Mouse (Mus musculus): ENCODE data around the gene Creld2.
A peak's percentile ranks its signal among the peaks of the same experiment; 100 is the strongest.

Creld2 gene

DNA sequence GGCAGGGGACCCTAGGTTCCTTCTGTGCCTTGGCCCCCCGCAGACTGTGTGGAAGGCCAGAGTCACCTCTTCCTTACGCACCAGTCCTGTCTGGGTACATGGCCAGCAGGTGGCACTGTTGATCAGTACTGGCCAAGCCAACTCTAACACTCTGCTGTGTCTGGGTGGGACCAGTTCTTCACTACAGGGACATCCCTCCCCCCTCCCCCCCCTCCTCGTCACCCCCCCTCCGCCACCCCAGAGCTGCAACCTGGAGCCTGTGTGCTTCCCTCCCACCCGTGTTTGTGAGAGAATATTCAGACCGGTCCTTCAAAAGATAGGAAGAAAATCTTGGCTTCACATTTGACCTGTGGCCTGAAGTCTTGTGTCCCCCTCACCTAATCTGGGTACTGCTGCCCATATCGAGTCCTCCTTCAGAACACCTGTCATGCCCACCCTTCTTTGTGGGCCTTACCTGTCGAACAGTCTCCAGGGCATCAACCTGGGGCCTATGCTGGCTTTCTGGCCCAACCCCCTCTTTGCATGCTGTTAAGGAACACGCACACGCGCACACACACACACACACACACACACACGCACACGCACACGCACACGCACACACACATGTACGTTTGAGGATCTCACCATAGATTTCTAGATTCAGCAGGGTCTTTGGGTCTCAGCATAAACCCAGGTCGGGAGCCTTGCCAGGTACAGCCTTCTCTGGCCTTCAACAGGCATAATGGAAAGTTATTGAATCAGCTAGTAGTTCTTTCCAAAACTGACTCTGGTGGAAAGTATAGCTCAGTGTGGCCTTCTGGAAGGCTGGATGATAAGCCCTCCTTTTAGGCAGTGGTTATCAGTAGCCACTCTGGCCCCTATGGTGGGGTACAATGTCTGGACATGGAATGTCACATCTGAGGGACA lies 9.6 kb downstream of the Creld2 start:
- DNase-seq (ENCODE audit: low spot score in 2 of 2), result peak; percentile 84 to 90

DNA sequence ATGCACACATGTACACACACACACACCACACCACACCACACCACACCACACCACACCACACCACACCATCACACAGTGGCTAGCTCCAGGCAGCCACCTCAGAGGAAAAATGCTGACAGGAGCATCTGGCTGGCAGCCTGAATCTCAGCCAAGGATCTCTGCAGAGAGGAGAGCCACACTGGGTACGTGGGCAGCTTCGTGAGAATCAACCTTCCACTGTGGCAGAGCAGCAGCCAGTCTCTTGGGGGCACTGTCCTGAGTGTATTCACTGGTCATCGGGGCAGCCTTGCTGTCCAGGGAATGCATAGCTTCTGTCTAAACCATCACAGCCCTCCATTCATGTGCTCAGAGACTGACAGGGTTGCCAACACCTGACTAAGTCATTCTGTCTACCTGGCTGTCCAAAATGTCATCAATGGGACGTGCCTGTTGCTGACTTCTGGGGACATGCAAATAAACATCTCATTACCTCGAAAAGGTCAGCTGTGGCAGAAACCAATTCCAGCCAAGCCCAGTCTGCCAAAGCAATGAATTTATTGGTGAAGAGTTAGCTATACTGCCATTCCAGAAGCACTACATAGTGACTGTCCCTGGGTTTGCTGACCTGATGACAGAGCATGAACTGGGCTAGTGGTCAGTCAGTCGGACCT lies 10.5 kb downstream of the Creld2 start:
- no peak for DNase-seq (ENCODE audit: low spot score in 2 of 2)

DNA sequence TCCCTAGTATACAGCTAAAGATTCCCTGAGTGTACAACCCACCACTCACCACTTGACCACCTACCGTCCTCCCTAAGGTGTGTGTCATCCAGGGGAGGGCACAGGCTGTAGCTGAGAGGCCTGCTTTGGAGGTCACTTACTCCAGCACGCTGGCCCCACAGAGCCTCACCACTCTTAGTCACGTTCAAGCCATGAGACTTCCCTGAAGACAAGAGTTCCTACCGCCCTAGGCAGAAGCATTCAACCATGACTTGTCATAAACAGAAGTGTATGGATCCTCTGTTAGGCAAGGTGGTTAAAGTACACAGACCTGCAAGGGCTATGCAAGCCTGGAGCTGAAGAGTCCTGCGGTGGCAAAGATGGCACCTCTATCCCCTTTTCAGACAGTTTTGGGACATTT lies 11.2 kb downstream of the Creld2 start:
- DNase-seq (ENCODE audit: low spot score in 2 of 2), result no peak

DNA sequence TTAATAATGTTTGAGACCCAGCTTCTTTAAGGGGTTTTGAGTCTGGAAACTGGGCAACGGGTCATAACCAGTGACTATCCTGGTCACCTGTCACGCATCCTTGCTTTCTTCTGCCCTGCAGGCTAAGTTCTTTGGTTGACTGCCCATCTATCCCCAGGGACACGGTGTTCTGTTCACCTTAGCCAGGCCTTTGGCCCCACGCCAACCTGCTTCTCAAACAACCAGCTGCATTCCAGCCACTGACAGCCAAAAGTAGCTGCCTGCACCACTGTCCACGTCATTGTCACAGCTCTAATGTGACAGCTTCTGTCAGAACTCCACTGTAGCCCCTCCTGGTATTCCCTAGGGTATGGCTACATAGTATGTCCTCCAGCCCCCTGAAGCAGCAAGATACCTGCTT lies 12.0 kb downstream of the Creld2 start:
- DNase-seq (ENCODE audit: low spot score in 2 of 2), result peak in 1 of 2 experiments; percentile 53

DNA sequence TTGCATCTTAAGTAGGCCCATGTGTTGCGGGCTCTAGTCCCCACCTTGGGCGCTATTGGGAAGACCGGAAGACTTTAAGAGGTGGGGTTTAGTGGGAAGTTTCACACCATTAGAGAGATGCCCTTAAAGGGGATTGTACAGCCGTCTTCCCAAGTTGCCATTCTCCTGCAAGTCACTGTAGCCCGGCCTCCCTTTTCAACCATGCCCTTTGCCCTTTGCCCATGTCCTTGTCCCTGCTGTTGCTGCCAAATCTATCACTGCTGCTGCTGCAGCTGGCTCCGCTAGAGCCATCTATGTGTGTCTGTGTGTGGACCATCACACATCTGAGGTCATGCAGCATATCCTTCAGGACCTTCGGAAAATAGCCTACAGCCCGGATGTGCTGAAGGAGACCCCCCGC lies 13.1 kb downstream of the Creld2 start:
- no peak for DNase-seq (ENCODE audit: low spot score in 2 of 2)

DNA sequence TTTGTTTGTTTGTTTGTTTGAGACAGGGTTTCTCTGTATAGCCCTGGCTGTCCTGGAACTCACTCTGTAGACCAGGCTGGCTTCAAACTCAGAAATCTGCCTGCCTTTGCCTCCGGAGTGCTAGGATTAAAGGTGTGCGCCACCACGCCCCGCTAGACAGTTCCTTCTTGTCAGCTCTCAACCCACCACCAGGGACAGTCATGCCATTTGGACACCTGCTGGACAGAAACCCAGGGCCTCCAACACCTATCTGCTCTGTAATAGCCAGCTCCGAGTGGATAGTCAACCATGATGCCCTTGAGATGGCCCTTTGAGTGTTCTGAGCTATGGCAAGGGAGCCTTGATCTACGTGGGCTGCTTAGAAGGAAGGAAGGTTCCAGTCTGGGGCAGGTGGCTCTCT lies 16.6 kb downstream of the Creld2 start:
- no peak for DNase-seq (ENCODE audit: low spot score in 2 of 2)

DNA sequence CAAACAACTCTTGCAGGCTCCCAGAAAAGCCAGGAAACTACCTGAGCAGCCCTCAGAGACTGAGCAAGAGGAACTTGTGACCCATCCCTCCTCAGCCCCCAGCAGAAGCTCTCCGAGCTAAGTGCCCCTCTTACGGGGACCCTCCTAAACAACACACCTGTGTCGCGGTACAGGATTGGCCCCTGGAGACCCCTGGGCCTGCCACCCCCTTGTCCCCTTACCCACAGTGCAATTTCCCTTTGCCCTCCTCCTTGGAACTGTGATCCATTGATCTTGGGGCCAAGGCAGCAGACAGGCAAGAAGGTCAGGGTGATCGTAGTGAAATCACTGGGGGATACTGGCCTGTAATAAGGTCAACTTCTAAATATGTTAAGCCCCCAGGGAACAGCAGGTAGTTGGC lies 17.1 kb downstream of the Creld2 start:
- no peak for DNase-seq (ENCODE audit: low spot score in 2 of 2)

DNA sequence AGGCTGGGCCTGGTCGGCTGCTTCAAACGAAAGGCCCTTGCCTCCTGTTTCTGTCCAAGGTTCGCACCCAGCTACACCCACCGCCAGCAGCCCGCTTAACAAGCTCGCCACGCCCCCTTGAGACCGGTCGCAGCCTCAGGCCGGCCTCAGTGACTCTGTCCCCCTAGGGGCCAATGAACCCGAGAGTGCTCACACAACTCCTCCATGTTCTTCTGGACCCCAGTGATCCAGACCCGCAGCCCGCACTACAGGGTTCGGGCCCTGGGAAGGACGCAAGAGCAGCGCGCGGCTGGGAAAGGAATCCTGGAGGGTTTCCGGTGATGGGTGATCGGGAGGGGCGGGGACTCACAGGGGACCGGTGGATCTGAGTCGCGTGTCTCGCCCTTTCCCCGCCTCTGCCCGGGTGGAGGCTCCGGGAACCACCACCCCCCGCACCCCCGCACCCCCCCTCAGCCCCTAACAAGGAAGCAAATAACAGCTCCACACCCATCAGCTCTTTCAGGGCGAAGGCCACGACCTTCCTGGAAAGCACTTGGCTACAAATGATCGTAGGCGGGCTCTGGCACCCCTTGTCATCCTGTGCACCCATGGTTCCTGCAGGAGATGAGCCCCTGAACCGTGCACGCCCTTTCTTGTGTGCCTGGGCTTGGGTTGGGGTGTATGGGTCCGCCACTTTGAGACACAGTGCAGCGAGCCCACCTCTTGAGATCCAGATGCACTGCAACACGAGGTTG lies 17.9 kb downstream of the Creld2 start:
- peak; percentile 51 to 83 for DNase-seq (ENCODE audit: low spot score in 2 of 2)

DNA sequence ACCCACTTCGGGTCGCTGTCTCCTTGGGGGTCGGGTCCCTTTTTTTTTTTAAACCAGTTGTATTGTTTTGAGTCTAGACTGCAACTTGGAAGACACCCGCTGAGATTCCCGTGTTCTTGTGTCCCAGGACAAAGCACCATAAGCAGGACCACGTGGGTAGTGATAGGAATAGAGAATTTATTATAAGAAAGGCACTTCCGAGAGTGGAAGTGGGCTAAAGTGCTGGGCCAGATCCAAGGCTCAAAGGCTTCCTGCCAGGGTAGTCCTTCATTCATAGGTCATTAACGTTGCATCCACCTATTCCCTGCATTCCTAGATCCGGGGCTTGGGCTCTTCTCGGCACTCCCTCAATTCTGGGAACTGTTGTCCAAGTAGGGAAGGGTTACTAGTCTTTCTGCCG lies 18.5 kb downstream of the Creld2 start:
- peak in 1 of 2 experiments; percentile 76 for DNase-seq (ENCODE audit: low spot score in 2 of 2)

DNA sequence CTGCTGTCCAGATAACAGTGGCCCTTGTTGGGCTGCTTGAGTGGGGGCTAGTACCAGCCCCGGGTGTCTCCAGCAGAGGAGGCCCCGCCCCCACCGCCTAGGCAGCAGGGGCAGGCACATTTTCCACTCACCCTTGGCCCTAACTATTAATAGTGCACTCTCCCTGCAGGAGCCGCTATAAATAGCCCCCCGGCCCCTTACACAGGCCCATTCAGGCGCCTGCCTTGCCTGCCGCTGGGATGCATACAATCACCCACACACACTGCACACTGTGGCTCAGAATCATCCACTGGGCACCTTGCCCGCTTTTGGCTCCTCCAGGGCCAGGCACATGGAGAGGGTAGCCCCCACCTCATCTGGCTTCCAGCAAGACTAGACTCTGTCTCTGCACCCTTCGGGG lies 19.8 kb downstream of the Creld2 start:
- DNase-seq (ENCODE audit: low spot score in 2 of 2), result peak in 1 of 2 experiments; percentile 60

DNA sequence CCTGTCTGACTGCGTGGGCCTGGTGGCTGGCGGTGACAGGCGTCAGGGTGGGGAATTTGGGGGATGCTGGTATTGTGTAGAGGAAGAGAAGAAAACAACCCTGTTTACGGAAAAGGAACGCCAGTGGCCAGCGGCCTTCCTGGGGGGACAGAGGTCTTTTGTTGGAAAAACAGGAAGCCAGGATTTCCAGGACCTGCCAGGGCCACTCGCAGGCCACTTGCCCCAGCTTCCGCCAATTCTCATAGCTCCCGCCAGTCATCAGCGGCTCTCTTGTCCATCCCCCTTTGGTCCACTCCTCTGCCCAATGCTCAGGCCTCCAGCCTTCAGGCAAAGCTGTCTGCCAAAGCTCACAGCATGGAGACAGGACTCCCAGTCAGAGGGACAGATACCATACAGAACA lies 20.7 kb downstream of the Creld2 start:
- DNase-seq (ENCODE audit: low spot score in 2 of 2), result peak in 1 of 2 experiments; percentile 49

DNA sequence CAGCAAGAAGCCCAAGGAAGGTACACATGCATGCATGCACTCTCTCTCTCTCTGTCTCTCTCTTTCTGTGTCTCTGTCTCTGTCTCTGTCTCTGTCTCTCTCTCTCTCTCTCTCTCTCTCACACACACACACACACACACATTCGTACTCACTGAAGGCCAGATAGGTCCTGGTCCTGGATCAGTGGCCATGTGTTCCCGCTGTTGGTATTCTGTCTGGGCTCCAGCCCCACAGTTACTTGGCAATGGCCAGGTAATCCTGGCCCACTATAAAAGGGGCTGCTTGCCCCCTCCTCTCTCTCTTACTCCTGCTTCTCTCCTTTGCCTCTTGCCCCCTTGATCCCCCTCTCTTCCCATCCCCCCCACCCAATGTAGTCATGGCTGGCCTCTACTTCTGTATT lies 21.7 kb downstream of the Creld2 start:
- DNase-seq (ENCODE audit: low spot score in 2 of 2), result no peak

DNA sequence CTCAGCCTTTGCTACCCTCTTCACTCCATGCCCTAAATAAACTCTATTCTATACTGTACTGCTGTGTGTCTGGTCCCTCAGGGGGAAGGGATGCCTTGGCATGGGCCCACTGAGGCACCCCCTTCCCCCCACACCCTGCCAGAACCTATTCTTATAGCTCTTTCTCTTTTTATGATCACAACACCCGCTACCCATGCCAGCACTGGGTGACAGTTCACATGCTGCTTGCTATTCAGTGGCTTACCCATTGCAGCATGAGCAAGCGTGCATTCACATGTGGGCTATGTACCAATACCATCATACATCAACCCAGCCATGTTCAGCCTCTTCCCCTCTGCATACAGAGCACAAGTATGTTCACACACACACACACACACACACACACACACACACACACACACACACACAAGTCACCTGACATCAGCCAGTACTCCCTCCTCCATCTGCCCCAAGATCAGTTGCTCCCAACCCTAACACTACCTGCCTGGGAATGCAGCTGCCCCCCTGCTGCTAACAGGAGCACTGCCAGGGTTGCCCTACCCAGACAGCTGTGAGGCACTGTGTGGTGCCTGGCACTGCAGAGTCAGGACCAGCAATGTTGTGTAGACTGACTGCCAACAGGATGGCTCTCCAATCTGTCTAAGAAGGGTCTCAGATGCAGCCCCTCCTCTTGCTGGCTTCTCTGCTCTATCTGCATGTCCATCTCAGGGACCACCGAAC lies 22.3 kb downstream of the Creld2 start:
- no peak for DNase-seq (ENCODE audit: low spot score in 2 of 2)

DNA sequence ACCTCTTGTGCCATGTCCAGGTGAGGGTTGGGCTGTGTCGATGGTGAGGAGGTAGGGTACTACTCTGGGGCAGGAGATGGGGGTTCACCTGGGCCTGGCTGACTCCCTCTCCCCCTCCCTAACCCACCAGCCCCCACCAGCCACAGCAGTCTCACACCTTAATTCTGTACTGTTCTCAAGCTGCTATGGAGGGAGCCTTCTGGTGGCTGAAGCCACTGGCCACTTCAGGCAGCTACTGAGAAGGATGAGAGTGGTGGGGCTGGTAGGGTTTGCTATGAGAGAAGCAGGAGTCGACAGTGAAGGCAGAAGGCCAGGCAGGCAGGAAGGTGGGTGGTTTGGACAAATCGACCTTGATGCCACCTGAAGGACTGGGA lies 22.8 kb downstream of the Creld2 start:
- no peak for DNase-seq (ENCODE audit: low spot score in 2 of 2)

DNA sequence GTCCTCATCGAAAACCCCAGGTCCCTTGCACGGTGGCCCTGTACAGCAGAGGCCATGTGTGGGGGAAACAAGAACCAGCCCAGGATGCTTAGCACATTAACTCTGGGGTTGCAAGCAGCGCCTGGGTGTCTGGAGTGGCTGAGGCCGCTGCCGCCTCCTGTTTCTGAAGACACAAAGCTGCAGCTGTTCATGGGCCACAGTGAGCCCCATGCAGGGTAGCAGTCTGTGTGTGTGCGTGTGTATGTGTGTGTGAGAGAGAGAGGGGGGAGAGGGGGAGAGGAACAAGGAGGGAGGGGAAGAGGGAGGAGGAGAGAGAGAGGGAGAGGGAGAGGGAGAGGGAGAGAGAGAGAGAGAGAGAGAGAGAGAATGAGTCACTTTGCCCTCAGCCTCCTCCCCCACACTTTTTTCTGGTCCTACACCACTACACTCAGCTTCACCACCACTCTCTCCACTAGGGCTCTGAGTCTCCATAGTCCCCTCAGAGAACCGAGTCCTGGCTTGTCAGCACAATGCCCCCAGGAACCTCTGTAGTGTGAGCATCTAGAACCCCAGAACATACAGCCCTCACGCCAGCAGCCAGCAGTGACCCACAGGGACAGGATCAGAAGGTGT lies 24.1 kb downstream of the Creld2 start:
- DNase-seq (ENCODE audit: low spot score in 2 of 2), result no peak

DNA sequence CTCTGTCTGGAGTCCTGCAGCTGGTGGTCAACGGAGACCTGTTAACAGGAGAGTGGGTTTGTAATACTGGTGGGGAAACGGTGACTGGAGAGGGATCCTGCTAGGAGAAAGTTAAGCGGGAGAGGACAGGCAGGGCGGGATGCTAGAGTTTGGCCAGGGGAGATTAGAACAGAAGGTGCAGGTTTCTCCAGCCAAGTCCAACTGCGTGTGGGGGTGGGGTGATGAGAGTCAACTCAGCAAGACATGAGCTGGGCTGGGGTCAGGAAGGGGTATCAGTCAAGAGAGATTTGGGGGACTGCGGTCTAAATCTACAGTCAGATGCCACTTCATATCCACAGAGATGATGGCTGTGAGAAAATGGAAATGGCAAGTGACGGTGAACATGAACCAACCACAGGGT lies 25.5 kb downstream of the Creld2 start:
- no peak for DNase-seq (ENCODE audit: low spot score in 2 of 2)

DNA sequence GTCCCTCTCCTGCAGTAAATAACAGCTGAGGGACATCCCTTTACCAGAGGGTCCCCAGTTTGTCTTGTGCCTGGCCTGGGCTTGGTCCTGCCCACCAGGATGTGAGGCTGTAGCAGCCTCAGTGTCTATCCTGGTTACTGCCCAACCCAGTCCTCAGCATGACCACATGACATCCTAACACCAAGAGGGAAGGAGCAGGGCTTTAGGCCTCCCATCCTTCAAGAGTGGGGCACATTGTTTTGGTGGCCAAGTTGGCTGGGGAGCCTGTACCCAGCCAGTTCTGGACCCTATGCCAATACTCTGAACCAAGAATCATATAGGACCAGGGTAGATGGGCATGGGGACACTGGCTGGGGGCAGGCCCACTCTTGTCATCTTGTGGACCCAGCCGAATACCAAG lies 29.2 kb downstream of the Creld2 start:
- DNase-seq (ENCODE audit: low spot score in 2 of 2), result no peak

DNA sequence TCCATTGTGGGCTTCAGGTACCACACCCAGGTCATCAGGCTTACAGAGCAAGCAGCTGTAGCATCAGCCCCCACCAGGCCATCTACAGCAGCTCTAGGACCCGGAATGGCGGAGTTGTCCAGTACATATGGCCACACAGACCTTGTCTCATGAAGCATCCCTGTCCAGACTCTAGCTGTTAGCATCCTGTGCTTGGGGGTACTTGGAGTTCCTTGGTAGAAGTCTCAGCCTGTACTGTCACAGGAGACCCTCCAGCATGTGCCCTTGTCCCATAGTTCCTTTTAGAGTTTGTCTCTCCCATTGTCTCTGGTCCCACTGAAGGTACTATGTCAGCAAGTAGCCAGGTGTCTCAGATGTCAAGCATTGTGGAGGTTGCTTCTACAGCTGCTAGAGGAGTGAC lies 30.2 kb downstream of the Creld2 start:
- no peak for DNase-seq (ENCODE audit: low spot score in 2 of 2)

DNA sequence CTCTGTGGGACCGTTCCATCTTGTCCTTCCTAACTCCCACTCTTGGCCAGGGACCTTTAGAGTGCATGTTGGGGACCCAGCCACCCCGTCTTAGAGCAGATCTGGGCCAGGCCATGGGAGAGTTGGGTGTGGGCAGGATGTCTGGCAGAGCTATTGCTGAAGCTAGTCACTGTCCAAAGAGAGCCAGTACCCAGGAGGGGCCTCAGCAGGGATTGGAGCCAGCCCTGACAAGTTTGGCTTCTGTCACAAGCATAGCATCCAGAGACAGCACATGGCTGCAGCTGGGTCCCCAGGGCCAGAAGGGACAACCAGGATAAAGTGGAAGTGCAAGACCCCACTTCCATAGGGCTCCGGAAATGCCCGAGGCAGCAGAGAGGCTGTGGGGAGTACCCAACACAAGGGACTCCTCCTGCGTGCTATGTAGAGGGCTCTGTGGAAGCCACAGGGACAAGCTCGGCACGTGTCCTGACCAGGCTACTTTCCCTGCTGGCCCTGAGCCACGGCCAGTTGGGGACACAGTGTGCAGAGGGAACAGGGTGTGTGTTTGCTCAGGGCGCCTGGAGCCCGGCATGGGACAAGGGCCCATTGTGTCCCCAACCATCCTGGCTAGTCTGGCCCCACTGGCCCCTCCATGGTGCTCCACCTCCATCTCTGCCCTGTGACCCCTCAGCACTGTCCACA lies 30.8 kb downstream of the Creld2 start:
- DNase-seq (ENCODE audit: low spot score in 2 of 2), result peak; percentile 81 to 94

DNA sequence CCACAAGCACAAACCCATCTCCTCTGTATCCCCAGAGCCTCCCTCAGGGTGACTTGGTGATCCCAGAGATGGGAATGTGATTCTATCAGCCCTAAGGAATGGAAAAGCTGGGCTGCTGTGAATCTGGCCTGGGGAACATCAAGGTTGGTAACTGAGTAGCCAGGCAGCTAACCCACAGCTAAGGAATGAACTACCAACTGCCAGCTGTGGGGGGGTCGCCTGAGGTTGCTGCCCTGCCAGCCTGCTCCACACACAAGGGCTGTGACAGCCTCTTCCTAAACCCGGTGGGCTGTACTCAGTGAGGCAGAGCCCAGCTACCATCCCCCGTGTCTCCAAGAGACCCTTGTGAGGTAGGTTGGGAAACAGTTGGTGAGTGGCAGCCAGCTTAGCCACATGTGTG lies 31.6 kb downstream of the Creld2 start:
- DNase-seq (ENCODE audit: low spot score in 2 of 2), result no peak

All from urinary bladder, postnatal 36 days (tissue).